Mouse (Mus musculus) erythroblast, adult 5-6 weeks (primary cell): Measurements from ENCODE around the gene Oog4. TPM values are rescaled to one million over a fixed set of nuclear protein-coding genes. Genes with fewer than 3 reads are reported as not detected.
"Not testable (repeated sequence)": the region's sequence is repeated elsewhere in the genome, so short reads cannot be mapped to it uniquely, and the experiment has no call there.

ENCODE experiments used
- ATAC-seq: replicated peaks from 2 replicates; pipeline ENCODE4 v1.8.0; 2016; ENCODE audit warnings: moderate number of reproducible peaks, mild to moderate bottlenecking, moderate TSS enrichment, inconsistent platforms; ENCODE audit not compliant: poor library complexity, low FRiP score, severe bottlenecking
- total RNA-seq, 2 experiments: library from RNA; stranded (forward) in 1 of 2; stranded (reverse) in 1 of 2; fragments of 150-400 nt in 1 of 2; fragments of 200-764, 138-1000 nt in 1 of 2; gene quantifications; 2 replicates each; pipeline versions ENCODE4 v1.2.3 to v1.2.4; 2015 to 2017; ENCODE audit warnings: low replicate concordance in 2 of 2

The Oog4 gene
- total RNA-seq (2015; ENCODE audit: low replicate concordance) (not detected in 2 replicates), total RNA-seq (2017; ENCODE audit: low replicate concordance) (not detected in 2 replicates)

- no peak for ATAC-seq
Observed at GRCm38 (mm10) chr4:143450224-143450623, at the start of gene Oog4. Oog4 (minus strand) TSS chr4:143450324.

- not testable (repeated sequence) for ATAC-seq
Observed at GRCm38 (mm10) chr4:143426770-143427169, 23.4 kb downstream of the Oog4 start.

- ATAC-seq: no peak
Observed at GRCm38 (mm10) chr4:143414121-143414520, 36.0 kb downstream of the Oog4 start.

- ATAC-seq: no peak
Observed at GRCm38 (mm10) chr4:143413621-143414020, 36.5 kb downstream of the Oog4 start.

- peak; percentile 100 for ATAC-seq
Observed at GRCm38 (mm10) chr4:143412219-143413092, 37.7 kb downstream of the Oog4 start, which contains the start of gene Pramef8. Pramef8 (plus strand) TSS chr4:143412426.

GRCm38 (mm10) chr4:143411566-143412218 lies 38.4 kb downstream of the Oog4 start:
- ATAC-seq: no peak

- no peak for ATAC-seq
Observed at GRCm38 (mm10) chr4:143394181-143394580, 55.9 kb downstream of the Oog4 start, which contains the start of gene Pramel1. Pramel1 (plus strand) TSS chr4:143394428.

- ATAC-seq: no peak; the same call in 1 of the 2 replicates
Observed at GRCm38 (mm10) chr4:143388955-143389702, 61.0 kb downstream of the Oog4 start.

Other genes with a start within 250 kb of the Oog4 start
- gene Prdm2, start 237.3 kb downstream of the Oog4 start, total RNA-seq (2015; ENCODE audit: low replicate concordance): 8.6 and 15.0 TPM in 2 replicates
- 8.2 and 8.4 TPM in 2 replicates for gene Prdm2, start 237.3 kb downstream of the Oog4 start, total RNA-seq (2017; ENCODE audit: low replicate concordance)
- gene Pdpn, start 150.8 kb downstream of the Oog4 start, total RNA-seq (2015; ENCODE audit: low replicate concordance): 0.84 TPM in 1 of 2 replicates, not detected in the other
- gene Pdpn, start 150.8 kb downstream of the Oog4 start, total RNA-seq (2017; ENCODE audit: low replicate concordance): 0.42 TPM in 1 of 2 replicates, not detected in the other
- gene Lrrc38, start 100.6 kb downstream of the Oog4 start, total RNA-seq (2015; ENCODE audit: low replicate concordance): not detected in 2 replicates
- gene Lrrc38, start 100.6 kb downstream of the Oog4 start, total RNA-seq (2017; ENCODE audit: low replicate concordance): not detected in 2 replicates
- gene Pramel1, start 55.9 kb downstream of the Oog4 start, total RNA-seq (2015; ENCODE audit: low replicate concordance): not detected in 2 replicates
- not detected in 2 replicates for gene Pramel1, start 55.9 kb downstream of the Oog4 start, total RNA-seq (2017; ENCODE audit: low replicate concordance)
- 2.5 and 4.4 TPM in 2 replicates for gene Pramef8, start 37.9 kb downstream of the Oog4 start, total RNA-seq (2015; ENCODE audit: low replicate concordance)
- 4.3 and 4.9 TPM in 2 replicates for gene Pramef8, start 37.9 kb downstream of the Oog4 start, total RNA-seq (2017; ENCODE audit: low replicate concordance)
- gene Gm13043, start 61.0 kb upstream of the Oog4 start, total RNA-seq (2015; ENCODE audit: low replicate concordance): not detected in 2 replicates
- not detected in 2 replicates for gene Gm13043, start 61.0 kb upstream of the Oog4 start, total RNA-seq (2017; ENCODE audit: low replicate concordance)
- gene Gm13040, start 85.6 kb upstream of the Oog4 start, total RNA-seq (2015; ENCODE audit: low replicate concordance): not detected in 2 replicates
- gene Gm13040, start 85.6 kb upstream of the Oog4 start, total RNA-seq (2017; ENCODE audit: low replicate concordance): not detected in 2 replicates
- not detected in 2 replicates for gene BC080695, start 101.4 kb upstream of the Oog4 start, total RNA-seq (2015; ENCODE audit: low replicate concordance)
- not detected in 2 replicates for gene BC080695, start 101.4 kb upstream of the Oog4 start, total RNA-seq (2017; ENCODE audit: low replicate concordance)
- not detected in 2 replicates for gene Gm13057, start 101.4 kb upstream of the Oog4 start, total RNA-seq (2015; ENCODE audit: low replicate concordance)
- not detected in 2 replicates for gene Gm13057, start 101.4 kb upstream of the Oog4 start, total RNA-seq (2017; ENCODE audit: low replicate concordance)
- gene Gm13083, start 164.7 kb upstream of the Oog4 start, total RNA-seq (2015; ENCODE audit: low replicate concordance): not detected in 2 replicates
- gene Gm13083, start 164.7 kb upstream of the Oog4 start, total RNA-seq (2017; ENCODE audit: low replicate concordance): not detected in 2 replicates
- not detected in 2 replicates for gene Gm13088, start 206.9 kb upstream of the Oog4 start, total RNA-seq (2015; ENCODE audit: low replicate concordance)
- gene Gm13088, start 206.9 kb upstream of the Oog4 start, total RNA-seq (2017; ENCODE audit: low replicate concordance): not detected in 2 replicates